Mouse (Mus musculus) urinary bladder, adult 2 months (tissue): ENCODE measurements around the gene Mfsd4b4. TPM values are rescaled to one million over a fixed set of nuclear protein-coding genes. Genes with fewer than 3 reads are reported as not detected.
"Not testable (repeated sequence)": the region's sequence is repeated elsewhere in the genome, so short reads cannot be mapped to it uniquely, and the experiment has no call there.

Experiments
- DNase-seq: peaks from one replicate; pipeline ENCODE4 v3.0.0; 2022; ENCODE audit warnings: low spot score
- polyA plus RNA-seq: library from polyadenylated mRNA; depleted of rRNA; stranded (reverse); fragments of >200 nt; gene quantifications from 2 replicates; pipeline ENCODE4 v1.2.3, GENCODE M21; 2012; rRNA removed

Gene Mfsd4b4
- 7.1 and 8.2 TPM in 2 replicates for polyA plus RNA-seq

DNA sequence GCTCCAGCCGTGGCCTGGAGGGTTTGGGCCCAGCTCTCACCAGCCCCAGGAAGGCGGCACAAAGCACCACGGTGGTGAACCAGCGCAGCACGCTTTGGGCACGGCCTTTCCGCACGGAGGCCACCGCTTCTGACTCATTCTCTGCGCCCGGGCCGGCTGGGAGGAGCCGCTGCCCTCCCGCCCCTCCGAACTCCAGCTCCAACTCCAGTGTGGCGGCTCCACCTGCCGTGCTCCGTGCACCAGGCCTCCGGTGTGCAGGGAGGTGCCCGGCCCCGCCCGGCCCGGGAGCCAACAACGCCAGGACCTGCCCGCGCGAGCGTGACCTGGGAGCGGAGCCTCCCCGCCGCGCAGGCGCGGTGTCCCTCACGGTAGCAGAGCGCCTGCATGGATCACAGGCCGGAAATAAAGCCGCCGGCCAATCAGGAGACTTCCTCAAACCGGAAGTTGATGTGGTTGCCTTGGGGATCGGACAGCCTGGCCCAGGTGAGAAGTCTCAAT is at the start of gene Mfsd4b4:
Gene Mfsd4b4 (minus strand): TSS at position 365 of the 498 bp plus-strand sequence.
- peak; percentile 73 for DNase-seq

GRCm38 (mm10) chr10:39947195-39947594 is 48.2 kb upstream of the Mfsd4b4 start:
- DNase-seq, result not testable (repeated sequence)

GRCm38 (mm10) chr10:39936553-39936952 is 37.5 kb upstream of the Mfsd4b4 start:
- DNase-seq, result no peak

DNA sequence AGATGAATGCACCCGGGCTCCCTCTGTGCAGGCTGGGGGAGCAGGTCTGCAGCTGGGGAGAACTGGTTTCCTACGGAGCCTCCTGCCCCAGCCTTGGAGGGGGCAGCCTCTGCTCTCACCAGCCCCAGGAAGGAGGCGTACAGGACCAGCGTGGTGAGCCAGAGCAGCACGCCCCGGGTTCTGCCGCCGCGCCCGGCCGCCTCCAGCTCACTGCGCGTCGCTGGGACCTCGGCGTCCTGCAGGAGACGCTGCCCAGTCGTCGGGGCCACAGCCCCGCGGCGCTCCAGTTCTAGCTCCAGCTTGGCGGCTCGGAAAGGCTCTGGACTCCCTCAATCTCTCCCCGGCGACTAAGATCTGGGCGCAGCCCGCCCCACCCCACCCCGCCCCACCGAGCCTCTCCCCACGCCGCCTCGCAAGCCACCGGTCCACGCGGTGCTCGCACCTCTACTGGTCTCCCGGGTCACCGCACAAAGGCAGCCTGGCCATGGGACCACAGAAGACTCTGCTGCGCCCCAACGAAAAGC is 27.6 kb upstream of the Mfsd4b4 start, which contains the start of gene Mfsd4b2:
Gene Mfsd4b2 (minus strand): TSS at position 308 of the 524 bp plus-strand sequence.
- DNase-seq, result no peak

- not testable (repeated sequence) for DNase-seq
Observed at GRCm38 (mm10) chr10:39924556-39924955, 25.5 kb upstream of the Mfsd4b4 start.

DNA sequence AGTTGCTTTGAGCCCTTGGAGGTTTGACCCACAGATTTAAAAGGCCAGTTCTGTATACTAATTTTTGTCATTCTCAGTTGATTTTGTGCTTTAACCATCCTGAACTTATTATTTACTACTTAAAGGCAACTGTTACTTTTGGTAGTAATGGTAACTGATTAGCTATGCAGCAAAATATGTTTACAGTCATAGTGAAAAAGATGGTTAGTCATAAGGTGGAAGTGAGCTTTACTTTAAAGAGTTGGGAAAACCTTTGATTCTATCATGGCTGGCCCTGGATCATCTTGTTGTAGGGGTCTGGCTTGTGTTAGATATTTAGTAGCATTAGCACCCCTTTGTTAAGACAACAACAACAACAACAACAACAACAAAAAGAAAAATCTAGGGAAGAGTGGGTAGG is 13.6 kb upstream of the Mfsd4b4 start:
- DNase-seq, result no peak

- DNase-seq, result no peak
Observed at GRCm38 (mm10) chr10:39908768-39909441, 9.9 kb upstream of the Mfsd4b4 start.

- no peak for DNase-seq
Observed at GRCm38 (mm10) chr10:39906799-39907658, 8.0 kb upstream of the Mfsd4b4 start.

- DNase-seq, result no peak
Observed at GRCm38 (mm10) chr10:39904191-39904590, 5.2 kb upstream of the Mfsd4b4 start.

DNA sequence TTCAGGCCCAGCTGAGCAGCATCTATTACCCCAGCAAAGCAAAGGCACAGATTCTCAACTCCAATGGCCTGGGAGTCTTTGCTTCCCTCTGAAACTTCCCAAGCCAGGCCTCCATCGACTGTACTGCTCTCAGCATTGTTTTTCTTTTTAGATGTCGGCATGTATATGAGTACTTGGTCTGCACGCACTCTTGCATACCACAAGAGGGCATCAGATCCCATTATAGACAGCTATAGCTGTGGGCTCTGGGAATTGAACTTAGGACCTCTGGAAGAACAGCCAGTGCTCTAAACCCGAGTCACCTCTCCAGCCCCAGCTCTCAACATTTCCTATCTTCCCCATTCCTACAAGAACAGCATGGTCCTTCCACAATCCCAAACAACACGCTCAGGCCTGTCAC is 2.5 kb downstream of the Mfsd4b4 start:
- DNase-seq, result no peak

DNA sequence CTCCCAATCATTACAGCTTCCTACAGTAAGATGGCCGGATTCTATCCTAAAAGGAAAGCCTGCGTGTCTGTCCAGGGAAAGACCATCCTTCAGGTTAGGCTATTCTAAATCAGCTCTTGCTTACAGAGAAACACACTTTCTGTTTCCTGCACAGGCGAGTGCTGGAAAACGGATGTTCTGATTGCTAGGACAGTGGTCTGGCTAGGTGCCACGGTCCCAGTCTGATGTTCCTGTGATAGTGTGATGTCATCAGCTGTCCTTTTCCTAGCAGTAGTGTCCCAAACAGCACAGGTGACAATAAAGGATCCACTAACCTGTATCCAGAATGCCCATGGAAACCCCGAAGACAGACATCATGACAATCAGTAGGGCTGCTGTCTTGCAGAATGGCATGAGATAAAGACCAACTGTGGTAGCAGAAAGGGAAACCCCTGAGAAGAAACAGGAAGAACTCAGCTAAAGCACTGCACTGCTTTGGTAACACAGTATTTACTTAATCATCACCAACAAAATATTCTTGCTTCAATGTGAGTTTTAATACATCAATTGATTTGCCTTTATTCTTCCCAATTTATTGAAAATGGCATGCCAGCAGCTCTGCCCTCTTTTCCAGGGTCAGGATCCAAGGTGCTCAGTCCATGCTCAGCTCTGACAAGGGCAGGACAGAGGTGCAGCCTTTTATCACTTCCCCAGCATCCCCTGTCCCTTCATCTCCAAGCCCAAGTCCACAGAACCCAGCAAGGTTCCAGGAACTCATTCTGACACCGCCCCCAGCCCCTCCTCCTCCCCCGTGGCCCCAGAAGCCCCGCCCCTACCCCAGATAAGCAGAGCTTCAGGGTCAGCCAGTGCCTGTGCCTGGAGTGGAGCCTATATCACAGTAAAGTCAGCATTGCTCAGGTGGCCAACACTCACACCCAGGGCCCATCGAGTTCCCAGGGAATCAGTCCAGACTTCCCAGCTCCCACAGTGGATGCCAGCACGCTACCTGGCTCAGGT is 5.0 kb downstream of the Mfsd4b4 start:
- DNase-seq, result no peak

- DNase-seq, result no peak
Observed at GRCm38 (mm10) chr10:39888621-39889020, 10.4 kb downstream of the Mfsd4b4 start.

DNA sequence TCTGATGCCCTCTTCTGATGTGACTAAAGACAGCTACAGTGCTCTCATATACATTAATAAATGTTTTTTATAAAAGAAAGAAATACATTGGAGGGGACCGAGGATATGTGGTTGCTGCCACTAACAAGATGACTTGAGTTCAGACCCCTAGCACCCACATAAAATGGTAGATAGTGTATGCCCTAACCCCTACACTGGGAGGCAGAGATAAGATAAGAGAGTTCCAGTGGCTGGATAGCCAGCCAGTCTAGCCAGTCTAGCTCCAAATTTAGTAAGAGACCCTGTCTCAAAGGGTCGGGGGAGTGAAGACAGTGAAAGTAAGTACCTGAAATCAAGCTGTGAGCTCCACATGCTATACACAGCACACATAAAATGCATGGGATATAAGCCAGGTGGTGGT is 33.5 kb downstream of the Mfsd4b4 start:
- no peak for DNase-seq

GRCm38 (mm10) chr10:39842621-39843020 is 56.4 kb downstream of the Mfsd4b4 start:
- no peak for DNase-seq

Other genes starting within 250 kb of the Mfsd4b4 start
- 48.3 and 53.1 TPM in 2 replicates for gene Rev3l, start 167.1 kb downstream of the Mfsd4b4 start, polyA plus RNA-seq
- gene Mfsd4b2, start 27.7 kb upstream of the Mfsd4b4 start, polyA plus RNA-seq, result 0.03 and 0.04 TPM in 2 replicates
- gene Mfsd4b3, start 60.9 kb upstream of the Mfsd4b4 start, polyA plus RNA-seq, result 1.5 and 1.9 TPM in 2 replicates
- 0.12 and 0.18 TPM in 2 replicates for gene Mfsd4b5, start 87.4 kb upstream of the Mfsd4b4 start, polyA plus RNA-seq
- 0.30 and 0.44 TPM in 2 replicates for gene Mfsd4b1, start 126.0 kb upstream of the Mfsd4b4 start, polyA plus RNA-seq
- 10.9 and 13.4 TPM in 2 replicates for gene Slc16a10, start 243.0 kb upstream of the Mfsd4b4 start, polyA plus RNA-seq